Comparison of ENCODE assay signal across 27 mouse cellular contexts in the genomic region with DNA sequence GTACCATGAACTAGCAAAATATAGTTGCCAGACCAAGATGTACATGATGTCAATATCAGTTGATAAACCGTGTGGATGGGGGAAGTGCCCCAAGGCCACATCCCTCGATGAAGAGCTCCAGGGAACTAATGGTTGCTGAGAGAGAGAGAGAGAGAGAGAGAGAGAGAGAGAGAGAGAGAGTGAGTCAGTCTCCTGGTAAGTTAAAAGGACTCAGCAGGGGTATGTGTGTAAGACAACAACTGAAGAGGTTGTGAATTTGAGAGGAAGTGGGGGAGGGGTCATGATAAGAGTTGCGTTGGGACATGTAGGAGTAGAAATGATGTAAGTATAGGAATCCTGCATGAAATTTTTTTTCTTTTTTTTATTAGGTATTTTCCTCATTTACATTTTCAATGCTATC.
"Had no signal": no experiment of that assay in that cellular context is flagged by ENCODE, and none has a peak within 500 bp of the region (broad histone marks: within the 10 kb centered on the region; RNA-seq: fewer than 3 reads in every experiment).

No protein-coding gene starts in this region.

- H3K27me3 ChIP-seq: embryonic facial prominence, embryonic 12.5 days; embryonic facial prominence, embryonic 13.5 days; embryonic facial prominence, embryonic 15.5 days; forebrain, embryonic 12.5 days; forebrain, embryonic 13.5 days; forebrain, embryonic 15.5 days; heart, embryonic 12.5 days had no signal

- H3K4me1 ChIP-seq: embryonic facial prominence, embryonic 10.5 days; embryonic facial prominence, embryonic 15.5 days; forebrain, embryonic 10.5 days; forebrain, embryonic 12.5 days; forebrain, embryonic 13.5 days; forebrain, embryonic 15.5 days; heart, embryonic 10.5 days; heart, embryonic 12.5 days had no signal

- H3K4me2 ChIP-seq: embryonic facial prominence, embryonic 12.5 days; embryonic facial prominence, embryonic 13.5 days; embryonic facial prominence, embryonic 15.5 days; forebrain, embryonic 12.5 days; forebrain, embryonic 13.5 days; forebrain, embryonic 15.5 days; heart, embryonic 11.5 days; heart, embryonic 12.5 days had no signal

- ATAC-seq: forebrain, embryonic 13.5 days; forebrain, embryonic 14.5 days; forebrain, embryonic 16.5 days had no signal

- DNase-seq: cerebellum, postnatal 10 days; cerebellum, postnatal 14 days; cerebellum, postnatal 25 days; cerebellum, postnatal 36 days; embryo, embryonic 11 days; gastrocnemius, adult 2 months; gastrocnemius, postnatal 10 days; gastrocnemius, postnatal 14 days; gastrocnemius, postnatal 25 days; gastrocnemius, postnatal 36 days; heart, adult 11 months; heart, adult 18-20 months; heart, adult 2 months had no signal

- H3K27ac ChIP-seq: embryonic facial prominence, embryonic 10.5 days; embryonic facial prominence, embryonic 12.5 days; embryonic facial prominence, embryonic 13.5 days; embryonic facial prominence, embryonic 15.5 days; forebrain, embryonic 10.5 days; forebrain, embryonic 12.5 days; forebrain, embryonic 13.5 days; forebrain, embryonic 15.5 days; gastrocnemius, adult 2 months; heart, adult 2 months; heart, embryonic 10.5 days had no signal

- H3K4me3 ChIP-seq: embryonic facial prominence, embryonic 10.5 days; embryonic facial prominence, embryonic 12.5 days; embryonic facial prominence, embryonic 13.5 days; embryonic facial prominence, embryonic 15.5 days; erythroblast, embryonic 14.5 days; forebrain, embryonic 10.5 days; forebrain, embryonic 12.5 days; forebrain, embryonic 13.5 days; forebrain, embryonic 15.5 days; gastrocnemius, adult 2 months; heart, adult 2 months; heart, embryonic 10.5 days; heart, embryonic 12.5 days had no signal

- H3K9me3 ChIP-seq: embryonic facial prominence, embryonic 10.5 days; embryonic facial prominence, embryonic 12.5 days; embryonic facial prominence, embryonic 13.5 days; embryonic facial prominence, embryonic 15.5 days; forebrain, embryonic 10.5 days; forebrain, embryonic 12.5 days; forebrain, embryonic 13.5 days; forebrain, embryonic 15.5 days; heart, embryonic 10.5 days; heart, embryonic 12.5 days had no signal

- H3K9ac ChIP-seq: embryonic facial prominence, embryonic 12.5 days; embryonic facial prominence, embryonic 13.5 days; embryonic facial prominence, embryonic 15.5 days; forebrain, embryonic 12.5 days; forebrain, embryonic 13.5 days; forebrain, embryonic 15.5 days; heart, embryonic 12.5 days had no signal

- H3K36me3 ChIP-seq: embryonic facial prominence, embryonic 10.5 days; embryonic facial prominence, embryonic 12.5 days; embryonic facial prominence, embryonic 13.5 days; embryonic facial prominence, embryonic 15.5 days; forebrain, embryonic 10.5 days; forebrain, embryonic 12.5 days; forebrain, embryonic 15.5 days; heart, embryonic 10.5 days; heart, embryonic 12.5 days had no signal
